Mouse (Mus musculus) hindbrain, embryonic 11.5 days (tissue): ENCODE data around the gene Slc39a5. TPM values are rescaled to one million over a fixed set of nuclear protein-coding genes. Genes with fewer than 3 reads are reported as not detected.

Experiments used
- ATAC-seq: fragments of 200-750 bp; cut with Nextera tagmentation; 2 replicates; pipeline ENCODE4 v1.8.0; 2017; ENCODE audit warnings: mild to moderate bottlenecking, moderate TSS enrichment, moderate library complexity; ENCODE audit not compliant: low FRiP score
- DNase-seq: peaks from one replicate; pipeline ENCODE4 v3.0.0-alpha.2; 2015; ENCODE audit warnings: low spot score
- H3K27ac ChIP-seq: fragments of 300-500 bp; sonication (generic); 2 replicates; pipeline ENCODE4 v1.5.1; 2014; ENCODE audit warnings: mild to moderate bottlenecking, low read depth, low read length
- H3K27me3 ChIP-seq: fragments of 300-500 bp; sonication (generic); 2 replicates; pipeline ENCODE4 v1.6.1; 2014; ENCODE audit warnings: mild to moderate bottlenecking, low read length, moderate library complexity, mixed read lengths; ENCODE audit not compliant: control insufficient read depth, insufficient read depth
- H3K36me3 ChIP-seq: fragments of 300-500 bp; sonication (generic); 2 replicates; pipeline ENCODE4 v1.6.1; 2014; ENCODE audit warnings: mild to moderate bottlenecking, low read length, moderate library complexity, mixed read lengths; ENCODE audit not compliant: control insufficient read depth, insufficient read depth
- H3K4me1 ChIP-seq: fragments of 300-500 bp; sonication (generic); replicated peaks from 2 replicates; pipeline ENCODE4 v1.6.1; 2014; ENCODE audit warnings: low read length, mixed read lengths; ENCODE audit not compliant: control insufficient read depth, insufficient read depth
- H3K4me2 ChIP-seq: fragments of 300-500 bp; sonication (generic); replicated peaks from 2 replicates; pipeline ENCODE4 v1.6.1; 2014; ENCODE audit warnings: mild to moderate bottlenecking, low read depth, low read length
- H3K4me3 ChIP-seq: fragments of 300-500 bp; sonication (generic); 2 replicates; pipeline ENCODE4 v1.5.1; 2014; ENCODE audit warnings: low read depth, low read length
- H3K9ac ChIP-seq: fragments of 300-500 bp; sonication (generic); 2 replicates; pipeline ENCODE4 v1.6.1; 2014; ENCODE audit warnings: low read depth, low read length
- H3K9me3 ChIP-seq: fragments of 300-500 bp; sonication (generic); 2 replicates; pipeline ENCODE4 v1.6.1; 2016; ENCODE audit warnings: low read length; ENCODE audit not compliant: control insufficient read depth
- WGBS: fragments of 180-500 bp; shearing (Covaris S2); extraction: QIAGEN DNeasy Blood & Tissue Kit; methylation state at CpG from one replicate; pipeline ENCODE4 v1.1.7; 2014; 5-methylcytosine and 5-hydroxymethylcytosine counted together
- polyA plus RNA-seq: library from polyadenylated mRNA; unstranded; fragments of >200 nt; fragmentation: Nextera tagmentation; extraction: Ambion mirVana; gene quantifications from 2 replicates; pipeline ENCODE4 v1.2.1, GENCODE M21; 2014

Gene Slc39a5
- not detected in 2 replicates for polyA plus RNA-seq

DNA sequence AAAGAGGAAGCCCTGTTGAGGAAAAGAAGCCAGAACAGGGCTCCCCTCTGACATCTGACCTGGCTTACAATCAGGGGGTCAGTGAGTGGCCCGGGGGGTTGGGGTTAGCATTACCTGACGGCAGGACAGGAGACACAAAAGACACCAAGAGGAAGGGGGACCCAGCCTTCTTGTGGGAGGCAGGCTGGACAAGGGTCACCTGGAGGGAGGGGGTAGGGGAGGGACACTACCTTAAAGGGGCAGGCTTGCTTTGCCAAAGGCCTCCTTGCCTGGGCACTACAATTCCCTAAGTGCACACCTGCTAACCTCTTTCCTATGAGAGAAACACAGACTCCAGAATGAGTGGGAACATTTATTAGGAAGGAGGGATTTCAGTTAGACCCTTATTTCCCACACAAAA is at the start of gene Slc39a5:
Gene Slc39a5, minus strand, starts transcription at position 174 of the 400 bp plus-strand sequence.
- ATAC-seq, result no peak
- H3K27ac ChIP-seq, result no peak within 1 kb of the TSS; the same call in 1 of the 2 replicates
- no peak within 1 kb of the TSS for H3K4me3 ChIP-seq
- 17% methylated on average over 2 of the region's 2 CpGs for WGBS
- H3K36me3 ChIP-seq, result 0 out of 2 replicates have a peak, but pooled peaks cover 3% of the 10 kb centered on the region
- H3K4me1 ChIP-seq, result no peaks in the 10 kb centered on the region
- no peaks in the 10 kb centered on the region for H3K27me3 ChIP-seq
- DNase-seq, result no peak
- no peaks in the 10 kb centered on the region for H3K9me3 ChIP-seq
- no peak within 1 kb of the TSS for H3K9ac ChIP-seq
- no peak within 1 kb of the TSS for H3K4me2 ChIP-seq

DNA sequence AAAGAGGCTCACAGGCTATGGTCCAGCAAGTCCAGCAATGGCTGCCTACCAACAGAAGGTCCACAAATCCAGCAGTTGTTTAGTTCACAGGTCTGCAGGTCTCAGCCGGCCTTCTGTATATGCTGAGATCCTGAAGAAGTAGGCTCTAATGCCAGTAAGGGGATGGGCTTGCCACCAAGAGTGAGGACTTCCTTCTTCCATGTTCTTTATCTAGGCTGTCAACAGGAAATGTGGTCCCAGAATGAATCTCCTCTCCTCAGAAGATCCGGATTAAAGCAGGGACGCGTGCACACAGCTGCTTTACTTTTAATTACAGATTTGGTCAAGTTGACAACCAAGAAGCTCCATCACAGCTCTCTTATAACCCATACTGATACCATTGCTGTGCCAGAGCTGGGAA is 44.4 kb upstream of the Slc39a5 start:
- 88% methylated on average over 4 of the region's 4 CpGs for WGBS
- Histone ChIP-seq H3K9ac (no peak overlapping the region), H3K9me3 (no peaks in the 10 kb centered on the region), H3K4me3 (no peak overlapping the region), H3K4me1 (no peaks in the 10 kb centered on the region), H3K27ac (no peak overlapping the region), H3K27me3 (no peaks in the 10 kb centered on the region), H3K4me2 (no peak overlapping the region), H3K36me3 (no peaks in the 10 kb centered on the region; the same call in 1 of the 2 replicates)
- DNase-seq (no peak), ATAC-seq (no peak)

GRCm38 (mm10) chr10:128444354-128444753 is 43.3 kb upstream of the Slc39a5 start:
- no peak for ATAC-seq
- 85% methylated on average over 6 of the region's 6 CpGs for WGBS

DNA sequence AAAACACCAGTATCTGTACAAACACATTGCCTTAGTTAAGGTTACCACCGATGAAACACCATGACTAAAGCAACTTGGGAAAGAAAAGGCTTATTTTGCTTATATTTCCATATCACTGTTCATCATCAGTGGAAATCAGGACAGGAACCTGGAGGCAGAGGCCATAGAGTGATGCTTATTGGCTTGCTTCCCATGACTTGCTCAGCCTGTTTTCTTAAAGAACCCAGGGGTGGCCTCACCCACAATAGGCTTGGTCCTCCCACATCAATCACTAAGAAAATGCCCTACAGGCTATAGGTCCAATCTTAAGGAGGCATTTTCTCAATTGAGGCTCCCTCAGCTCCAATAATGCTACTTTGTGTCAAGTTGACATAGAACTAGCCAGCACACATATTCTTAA is 41.7 kb upstream of the Slc39a5 start:
- H3K27me3 ChIP-seq, result no peaks in the 10 kb centered on the region
- H3K4me2 ChIP-seq, result no peak overlapping the region
- no peaks in the 10 kb centered on the region for H3K9me3 ChIP-seq
- no peak for DNase-seq
- no peak overlapping the region for H3K4me3 ChIP-seq
- ATAC-seq, result no peak
- no peaks in the 10 kb centered on the region for H3K4me1 ChIP-seq
- peaks cover 3% of the 10 kb centered on the region; the same call in 1 of the 2 replicates for H3K36me3 ChIP-seq
- H3K9ac ChIP-seq, result no peak overlapping the region
- no peak overlapping the region for H3K27ac ChIP-seq
- WGBS, result 97% methylated on average over 1 of the region's 1 CpGs

More at GRCm38 (mm10) chr10:128444354-128444753, 43.3 kb upstream of the Slc39a5 start:
- Histone ChIP-seq H3K9ac (no peak overlapping the region), H3K27me3 (no peaks in the 10 kb centered on the region), H3K36me3 (no peaks in the 10 kb centered on the region; the same call in 1 of the 2 replicates), H3K9me3 (no peaks in the 10 kb centered on the region), H3K27ac (no peak overlapping the region), H3K4me3 (no peak overlapping the region), H3K4me2 (no peak overlapping the region), H3K4me1 (no peaks in the 10 kb centered on the region)
- DNase-seq, result no peak

DNA sequence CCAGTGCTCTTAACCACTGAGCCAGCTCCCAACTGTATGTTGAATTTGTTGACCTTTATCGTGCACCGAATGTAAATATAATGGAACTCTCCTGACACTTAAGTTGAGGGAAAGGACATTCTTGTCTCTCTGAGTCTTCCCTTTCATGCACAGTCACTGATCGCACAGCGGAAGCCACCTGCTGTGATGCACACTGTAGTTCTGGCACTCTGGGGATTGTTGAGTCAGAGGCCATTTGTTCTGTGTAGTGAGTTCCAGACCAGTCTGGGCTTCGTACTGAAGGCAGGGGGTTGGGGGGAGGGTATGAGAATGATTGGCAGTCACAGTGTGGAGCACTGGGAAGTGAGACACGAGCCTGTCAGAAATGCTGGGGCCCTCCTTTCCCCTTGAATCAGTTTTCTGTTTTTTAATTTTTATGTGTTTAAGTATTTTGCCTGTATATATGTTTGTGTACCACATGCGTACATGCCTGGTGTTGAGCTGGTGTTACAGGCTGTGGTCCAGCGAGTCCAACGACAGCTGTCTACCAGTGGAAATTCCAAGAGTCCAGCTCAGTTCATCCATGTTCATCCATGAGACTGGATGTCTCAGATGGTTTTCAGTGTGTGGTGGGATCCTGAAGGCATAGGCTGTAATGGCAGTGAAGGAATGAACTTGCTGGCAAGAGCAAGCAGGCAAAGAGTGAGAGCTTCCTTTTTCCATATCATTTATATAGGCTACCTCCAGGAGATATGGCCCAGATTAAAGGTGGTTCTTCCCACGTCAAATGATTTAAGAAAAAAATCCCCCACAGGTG is 40.5 kb upstream of the Slc39a5 start:
- Histone ChIP-seq H3K36me3 (peaks cover 3% of the 10 kb centered on the region; the same call in 1 of the 2 replicates), H3K4me2 (no peak overlapping the region), H3K27ac (no peak overlapping the region), H3K9me3 (no peaks in the 10 kb centered on the region), H3K4me1 (no peaks in the 10 kb centered on the region), H3K27me3 (no peaks in the 10 kb centered on the region), H3K9ac (no peak overlapping the region), H3K4me3 (no peak overlapping the region)
- WGBS, result 87% methylated on average over 10 of the region's 10 CpGs
- ATAC-seq, result no peak
- no peak for DNase-seq

- Histone ChIP-seq H3K27ac (no peak overlapping the region), H3K4me2 (no peak overlapping the region), H3K4me3 (no peak overlapping the region), H3K36me3 (peaks cover 7% of the 10 kb centered on the region; the same call in 1 of the 2 replicates), H3K4me1 (no peaks in the 10 kb centered on the region), H3K9me3 (no peaks in the 10 kb centered on the region), H3K27me3 (no peaks in the 10 kb centered on the region), H3K9ac (no peak overlapping the region)
- no peak for ATAC-seq
- DNase-seq, result no peak
- 73% methylated on average over 10 of the region's 10 CpGs for WGBS
Observed at GRCm38 (mm10) chr10:128440407-128440806, 39.4 kb upstream of the Slc39a5 start.

GRCm38 (mm10) chr10:128438675-128439279 is 37.7 kb upstream of the Slc39a5 start:
- 81% methylated on average over 10 of the region's 10 CpGs for WGBS
- H3K9ac ChIP-seq, result no peak overlapping the region
- no peak for DNase-seq
- no peaks in the 10 kb centered on the region for H3K9me3 ChIP-seq
- no peak overlapping the region for H3K27ac ChIP-seq
- peaks cover 8% of the 10 kb centered on the region; the same call in 1 of the 2 replicates for H3K36me3 ChIP-seq
- H3K4me3 ChIP-seq, result no peak overlapping the region
- no peak for ATAC-seq
- H3K4me1 ChIP-seq, result no peaks in the 10 kb centered on the region
- H3K4me2 ChIP-seq, result no peak overlapping the region
- H3K27me3 ChIP-seq, result no peaks in the 10 kb centered on the region

- Histone ChIP-seq H3K4me2 (no peak overlapping the region), H3K4me1 (no peaks in the 10 kb centered on the region), H3K4me3 (no peak overlapping the region), H3K27me3 (no peaks in the 10 kb centered on the region), H3K9me3 (no peaks in the 10 kb centered on the region), H3K27ac (no peak overlapping the region), H3K36me3 (peaks cover 8% of the 10 kb centered on the region; the same call in 1 of the 2 replicates), H3K9ac (no peak overlapping the region)
- no peak for DNase-seq
- ATAC-seq, result no peak
- 96% methylated on average over 8 of the region's 8 CpGs for WGBS
Observed at GRCm38 (mm10) chr10:128436376-128436775, 35.3 kb upstream of the Slc39a5 start.
